Mouse (Mus musculus) midbrain, embryonic 11.5 days (tissue): Measurements from ENCODE around the gene Ttc7b. TPM values are rescaled to one million over a fixed set of nuclear protein-coding genes. Genes with fewer than 3 reads are reported as not detected.

Experiments used
- ATAC-seq: fragments of 200-750 bp; cut with Nextera tagmentation; 2 replicates; pipeline ENCODE4 v1.8.0; 2017; ENCODE audit warnings: moderate TSS enrichment, moderate library complexity; ENCODE audit not compliant: low FRiP score
- DNase-seq: peaks from one replicate; pipeline ENCODE4 v3.0.0; 2015; ENCODE audit warnings: low spot score; ENCODE audit errors: missing footprints
- H3K27ac ChIP-seq: fragments of 300-500 bp; sonication (generic); 2 replicates; pipeline ENCODE4 v1.5.1; 2014; ENCODE audit warnings: low read depth, low read length
- H3K27me3 ChIP-seq: fragments of 300-500 bp; sonication (generic); 2 replicates; pipeline ENCODE4 v1.6.1; 2014; ENCODE audit warnings: mild to moderate bottlenecking, low read length, moderate library complexity, mixed read lengths; ENCODE audit not compliant: control insufficient read depth, insufficient read depth
- H3K36me3 ChIP-seq: fragments of 300-500 bp; sonication (generic); 2 replicates; pipeline ENCODE4 v1.6.1; 2014; ENCODE audit warnings: mild to moderate bottlenecking, low read length, moderate library complexity, mixed read lengths; ENCODE audit not compliant: control insufficient read depth, insufficient read depth
- H3K4me1 ChIP-seq: fragments of 300-500 bp; sonication (generic); 2 replicates; pipeline ENCODE4 v1.6.1; 2014; ENCODE audit warnings: low read length; ENCODE audit not compliant: control insufficient read depth, insufficient read depth
- H3K4me2 ChIP-seq: fragments of 300-500 bp; sonication (generic); 2 replicates; pipeline ENCODE4 v1.6.1; 2014; ENCODE audit warnings: mild to moderate bottlenecking, moderate library complexity
- H3K4me3 ChIP-seq: fragments of 300-500 bp; sonication (generic); 2 replicates; pipeline ENCODE4 v1.5.1; 2014; ENCODE audit warnings: low read depth, low read length
- H3K9ac ChIP-seq: fragments of 300-500 bp; sonication (generic); 2 replicates; pipeline ENCODE4 v1.6.1; 2014; ENCODE audit warnings: low read length
- H3K9me3 ChIP-seq: fragments of 300-500 bp; sonication (generic); 2 replicates; pipeline ENCODE4 v1.6.1; 2016; ENCODE audit warnings: low read length; ENCODE audit not compliant: control insufficient read depth
- WGBS: fragments of 180-500 bp; shearing (Covaris S2); extraction: QIAGEN DNeasy Blood & Tissue Kit; methylation state at CpG from one replicate; pipeline ENCODE4 v1.1.7; 2014; 5-methylcytosine and 5-hydroxymethylcytosine counted together
- polyA plus RNA-seq: library from polyadenylated mRNA; unstranded; fragments of >200 nt; fragmentation: Nextera tagmentation; extraction: Ambion mirVana; gene quantifications from 2 replicates; pipeline ENCODE4 v1.2.1, GENCODE M21; 2014

Gene Ttc7b
- polyA plus RNA-seq, 1 experiment from 2014 or later = 9.2 TPM

DNA sequence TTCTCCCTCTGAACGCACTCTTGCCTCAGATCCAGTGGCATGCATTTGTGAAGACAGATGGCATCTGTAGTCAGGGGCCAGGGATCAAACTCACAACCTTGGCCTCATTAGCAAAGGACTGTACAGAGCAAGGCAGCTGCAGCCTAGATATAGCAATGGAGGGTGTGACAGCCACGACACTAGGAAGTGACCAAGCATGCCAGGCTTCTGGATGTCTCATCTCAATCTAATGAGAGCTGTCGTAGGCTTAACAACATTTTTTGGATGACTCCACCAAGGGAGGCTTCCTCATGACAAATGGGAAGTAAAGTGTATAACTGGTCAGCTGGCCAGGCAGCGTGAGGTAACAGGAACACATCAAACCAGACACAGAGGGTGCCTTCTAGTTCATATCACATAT, 94.4 kb downstream of the Ttc7b start:
- Histone ChIP-seq H3K4me3 (no peak overlapping the region), H3K36me3 (no peaks in the 10 kb centered on the region), H3K9me3 (no peaks in the 10 kb centered on the region), H3K4me1 (no peaks in the 10 kb centered on the region), H3K27ac (no peak overlapping the region), H3K27me3 (no peaks in the 10 kb centered on the region), H3K9ac (no peak overlapping the region), H3K4me2 (no peak overlapping the region)
- ATAC-seq (no peak), DNase-seq (no peak)
- WGBS = 82% methylated on average over 4 of the region's 4 CpGs

- no peak for ATAC-seq
- H3K9me3 ChIP-seq = no peaks in the 10 kb centered on the region
- no peaks in the 10 kb centered on the region for H3K36me3 ChIP-seq
- H3K27ac ChIP-seq = no peak overlapping the region
- no peaks in the 10 kb centered on the region for H3K4me1 ChIP-seq
- H3K4me3 ChIP-seq = no peak overlapping the region
- no peak for DNase-seq
- H3K4me2 ChIP-seq = no peak overlapping the region
- no peak overlapping the region for H3K9ac ChIP-seq
- no peaks in the 10 kb centered on the region for H3K27me3 ChIP-seq
- 92% methylated on average over 6 of the region's 6 CpGs for WGBS
Observed at GRCm38 (mm10) chr12:100425028-100425427, 95.6 kb downstream of the Ttc7b start.

GRCm38 (mm10) chr12:100422286-100422820, 98.3 kb downstream of the Ttc7b start:
- no peak overlapping the region for H3K4me3 ChIP-seq

DNA sequence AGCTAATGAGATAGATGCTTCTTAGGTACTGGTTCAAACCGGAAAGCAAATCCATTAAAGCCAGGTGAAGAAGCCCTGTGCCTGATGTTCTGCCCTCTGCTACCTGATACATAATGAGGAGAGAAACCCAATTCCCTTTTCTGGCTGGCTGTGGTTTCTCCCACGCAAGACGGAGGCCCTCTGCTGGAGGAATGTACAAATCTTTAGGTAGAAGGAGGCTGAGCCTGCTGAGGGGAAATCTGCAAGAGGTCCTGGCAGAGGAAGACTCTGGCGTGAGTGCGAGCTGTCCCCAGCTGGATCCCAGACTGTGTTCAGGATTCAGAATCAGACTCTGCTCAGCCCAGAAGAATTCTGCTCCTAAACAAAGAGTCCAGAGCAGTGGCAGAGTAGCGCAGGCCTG, 99.1 kb downstream of the Ttc7b start:
- H3K4me1 ChIP-seq = no peaks in the 10 kb centered on the region
- H3K27me3 ChIP-seq = no peaks in the 10 kb centered on the region
- DNase-seq (no peak), ATAC-seq (no peak)
- no peak overlapping the region for H3K27ac ChIP-seq
- H3K9ac ChIP-seq = no peak overlapping the region
- H3K4me3 ChIP-seq = no peak overlapping the region
- no peak overlapping the region for H3K4me2 ChIP-seq
- H3K9me3 ChIP-seq = no peaks in the 10 kb centered on the region
- 60% methylated on average over 6 of the region's 6 CpGs for WGBS
- no peaks in the 10 kb centered on the region for H3K36me3 ChIP-seq

More at GRCm38 (mm10) chr12:100422286-100422820, 98.3 kb downstream of the Ttc7b start:
- H3K36me3 ChIP-seq = no peaks in the 10 kb centered on the region
- 86% methylated on average over 6 of the region's 6 CpGs for WGBS
- H3K9ac ChIP-seq = no peak overlapping the region
- no peak for ATAC-seq
- H3K27me3 ChIP-seq = no peaks in the 10 kb centered on the region
- H3K4me1 ChIP-seq = no peaks in the 10 kb centered on the region
- DNase-seq = no peak
- H3K27ac ChIP-seq = no peak overlapping the region
- H3K4me2 ChIP-seq = no peak overlapping the region
- H3K9me3 ChIP-seq = no peaks in the 10 kb centered on the region

DNA sequence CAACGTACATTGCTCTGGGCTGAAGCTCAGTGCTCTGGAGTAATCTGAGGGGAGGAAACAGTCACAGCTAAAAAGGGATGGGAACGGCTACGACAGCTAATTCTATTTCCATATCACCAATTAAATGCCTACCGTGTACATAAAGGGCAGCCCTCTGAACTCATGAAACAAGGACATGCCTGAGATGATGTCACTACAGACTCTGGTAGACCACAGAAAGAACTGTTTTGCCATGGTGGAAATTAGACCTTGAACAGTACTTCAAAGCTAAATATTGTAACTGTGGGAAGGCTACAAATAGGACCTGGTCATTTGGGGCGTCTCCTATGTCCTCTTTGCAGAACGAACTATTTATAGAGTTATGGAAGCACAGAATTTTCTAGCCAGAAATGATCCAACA, 99.7 kb downstream of the Ttc7b start:
- no peak overlapping the region for H3K4me2 ChIP-seq
- DNase-seq (no peak), ATAC-seq (no peak)
- no peaks in the 10 kb centered on the region for H3K36me3 ChIP-seq
- H3K27ac ChIP-seq = no peak overlapping the region
- no peak overlapping the region for H3K4me3 ChIP-seq
- no peaks in the 10 kb centered on the region for H3K27me3 ChIP-seq
- H3K4me1 ChIP-seq = no peaks in the 10 kb centered on the region
- 91% methylated on average over 6 of the region's 6 CpGs for WGBS
- H3K9ac ChIP-seq = no peak overlapping the region
- H3K9me3 ChIP-seq = no peaks in the 10 kb centered on the region

GRCm38 (mm10) chr12:100419946-100420874, 100.4 kb downstream of the Ttc7b start:
- H3K36me3 ChIP-seq = no peaks in the 10 kb centered on the region
- ATAC-seq = no peak
- no peak for DNase-seq
- no peak overlapping the region for H3K27ac ChIP-seq
- 65% methylated on average over 9 of the region's 9 CpGs for whole genome bisulfite sequencing
- no peaks in the 10 kb centered on the region for H3K9me3 ChIP-seq
- H3K4me2 ChIP-seq = no peak overlapping the region
- H3K4me3 ChIP-seq = no peak overlapping the region
- H3K4me1 ChIP-seq = no peaks in the 10 kb centered on the region
- H3K27me3 ChIP-seq = no peaks in the 10 kb centered on the region
- no peak overlapping the region for H3K9ac ChIP-seq

DNA sequence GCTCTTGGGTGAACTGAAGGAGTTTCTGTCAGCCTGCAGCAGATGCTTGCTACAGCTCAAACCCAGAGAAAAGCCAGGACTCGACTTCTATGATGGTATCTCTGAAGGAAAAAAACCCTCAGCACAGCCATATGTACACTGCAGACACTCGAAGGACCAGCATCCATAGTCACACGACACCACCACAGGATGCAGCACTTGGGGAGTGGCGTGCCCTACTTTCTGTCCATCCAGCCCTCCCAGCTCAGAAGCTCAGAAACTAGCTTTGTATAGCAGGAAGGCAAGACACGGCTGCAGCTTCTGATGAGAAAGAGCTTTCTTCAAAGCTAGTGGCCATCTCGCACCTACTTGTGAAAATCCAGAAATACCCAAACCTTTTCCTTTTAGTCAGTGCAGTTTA, 104.8 kb downstream of the Ttc7b start:
- WGBS = 85% methylated on average over 6 of the region's 6 CpGs
- Histone ChIP-seq H3K4me3 (no peak overlapping the region), H3K9me3 (no peaks in the 10 kb centered on the region), H3K27me3 (no peaks in the 10 kb centered on the region), H3K4me2 (no peak overlapping the region), H3K9ac (no peak overlapping the region), H3K27ac (no peak overlapping the region), H3K4me1 (no peaks in the 10 kb centered on the region), H3K36me3 (no peaks in the 10 kb centered on the region)
- ATAC-seq (no peak), DNase-seq (no peak)

GRCm38 (mm10) chr12:100414717-100415398, 105.8 kb downstream of the Ttc7b start:
- no peaks in the 10 kb centered on the region for H3K36me3 ChIP-seq
- H3K9ac ChIP-seq = no peak overlapping the region
- no peaks in the 10 kb centered on the region for H3K27me3 ChIP-seq
- ATAC-seq (no peak), DNase-seq (no peak)
- H3K9me3 ChIP-seq = no peaks in the 10 kb centered on the region
- H3K4me2 ChIP-seq = no peak overlapping the region
- H3K4me1 ChIP-seq = no peaks in the 10 kb centered on the region
- WGBS = 86% methylated on average over 14 of the region's 14 CpGs
- no peak overlapping the region for H3K27ac ChIP-seq
- no peak overlapping the region for H3K4me3 ChIP-seq

DNA sequence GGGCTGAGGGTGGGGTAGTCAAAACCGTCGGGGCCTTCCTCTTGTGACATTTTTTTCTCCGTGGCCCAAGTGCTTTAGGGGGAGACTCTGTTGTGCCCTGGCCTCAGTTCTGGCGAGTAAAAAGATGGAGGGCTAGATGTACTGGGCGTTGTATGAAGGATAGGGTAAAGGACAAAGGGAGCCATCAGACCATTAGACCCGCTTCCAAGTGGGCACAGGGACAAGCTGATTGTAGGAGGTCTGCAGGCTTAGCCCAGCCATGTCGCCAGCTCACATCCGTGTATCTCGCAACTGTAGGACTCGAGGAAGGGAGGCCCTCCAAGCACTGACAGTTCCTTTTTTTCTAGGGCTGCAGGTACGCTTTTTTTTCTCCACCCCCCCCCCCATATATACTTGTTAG, 111.9 kb downstream of the Ttc7b start:
- H3K36me3 ChIP-seq = no peaks in the 10 kb centered on the region
- H3K27me3 ChIP-seq = no peaks in the 10 kb centered on the region
- no peak overlapping the region for H3K4me2 ChIP-seq
- no peak for ATAC-seq
- 87% methylated on average over 11 of the region's 11 CpGs for WGBS
- no peaks in the 10 kb centered on the region for H3K9me3 ChIP-seq
- peaks cover 10% of the 10 kb centered on the region for H3K4me1 ChIP-seq
- no peak overlapping the region for H3K9ac ChIP-seq
- no peak overlapping the region for H3K27ac ChIP-seq
- H3K4me3 ChIP-seq = no peak overlapping the region
- DNase-seq = no peak
